Comparison of ENCODE assay signal across 18 mouse cellular contexts in the genomic region with DNA sequence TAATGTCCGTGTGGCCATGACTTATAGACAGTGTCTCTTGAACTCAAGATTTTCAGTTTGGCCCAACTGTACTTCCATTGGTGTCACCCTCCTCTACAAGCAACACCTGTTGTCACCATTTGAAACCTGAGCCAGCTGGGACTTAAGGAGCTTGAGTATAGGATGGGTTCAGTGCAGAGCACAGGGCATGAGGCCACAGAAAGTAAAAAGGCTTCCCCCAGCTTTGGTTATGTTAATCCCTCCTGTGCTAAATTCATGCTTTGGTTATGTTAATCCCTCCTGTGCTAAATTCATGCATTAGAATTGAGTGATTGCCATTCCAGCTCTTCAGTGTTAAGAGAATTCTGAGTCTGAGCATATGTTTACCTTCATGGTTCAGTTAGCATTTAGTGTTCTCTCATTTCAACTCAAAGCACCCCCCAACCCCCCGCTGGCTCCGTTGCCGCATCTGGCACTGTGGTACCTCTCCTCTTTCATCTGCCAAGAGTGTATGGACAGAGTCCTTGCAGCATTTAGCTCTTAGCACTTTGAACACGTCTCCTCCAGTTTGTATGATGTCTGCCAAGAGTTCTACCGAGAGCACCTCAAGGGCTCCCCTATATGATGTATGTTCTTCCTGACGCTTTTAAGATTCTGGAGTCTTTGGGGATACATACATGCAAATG. TPM values are rescaled to one million over a fixed set of nuclear protein-coding genes. Genes with fewer than 3 reads are reported as not detected.
DNase-seq lines count a peak whose midpoint lies in the region; ATAC-seq lines count a peak whose summit lies in the region.
"Not testable (repeated sequence)": the region's sequence is repeated elsewhere in the genome, so short reads cannot be mapped to it uniquely, and the experiment has no call there.
"Had no signal": no experiment of that assay in that cellular context is flagged by ENCODE, and none has a peak within 500 bp of the region (broad histone marks: within the 10 kb centered on the region; RNA-seq: fewer than 3 reads in every experiment).

No protein-coding gene starts in this region.

- H3K4me3 ChIP-seq in embryonic facial prominence, embryonic 14.5 days (ENCODE audit: low read depth, low read length); forebrain, embryonic 14.5 days (ENCODE audit: low read depth, low read length); kidney, embryonic 16.5 days (ENCODE audit: low read length); midbrain, embryonic 11.5 days (ENCODE audit: low read depth, low read length): not testable (repeated sequence)

- not testable (repeated sequence) for H3K4me2 ChIP-seq in embryonic facial prominence, embryonic 14.5 days (ENCODE audit: low read depth, low read length); forebrain, embryonic 14.5 days (ENCODE audit: low read length); kidney, embryonic 16.5 days (replicated peaks; ENCODE audit: low read depth, low read length); midbrain, embryonic 11.5 days

- H3K36me3 ChIP-seq in embryonic facial prominence, embryonic 14.5 days (ENCODE audit: control insufficient read depth, insufficient read depth, low read length); forebrain, embryonic 14.5 days (ENCODE audit: control insufficient read depth, insufficient read depth, low read length); kidney, embryonic 16.5 days (ENCODE audit: insufficient read depth, low read length); midbrain, embryonic 11.5 days (ENCODE audit: control insufficient read depth, insufficient read depth, low read length): not testable (repeated sequence)

- WGBS in embryonic facial prominence, embryonic 14.5 days, result 75% methylated on average over 4 of the region's 7 CpGs
- WGBS in forebrain, embryonic 14.5 days, result 76% methylated on average over 5 of the region's 7 CpGs
- 82% methylated on average over 4 of the region's 7 CpGs for WGBS in kidney, embryonic 16.5 days
- 85% methylated on average over 4 of the region's 7 CpGs for WGBS in midbrain, embryonic 11.5 days

- ATAC-seq in embryonic facial prominence, embryonic 14.5 days (ENCODE audit: low read depth), result peak; percentile 41
- peak; percentile 61 for ATAC-seq in forebrain, embryonic 14.5 days
- ATAC-seq in kidney, embryonic 16.5 days (ENCODE audit: low FRiP score, low TSS enrichment), result peak; percentile 6; the same call in 1 of the 2 replicates
- peak; percentile 10; the same call in 1 of the 2 replicates for ATAC-seq in midbrain, embryonic 11.5 days (ENCODE audit: low FRiP score)

- peak; percentile 92 for DNase-seq in R1 (ENCODE audit: low read depth, low spot score)
- peak; percentile 13 for DNase-seq in embryonic facial prominence, embryonic 14.5 days (ENCODE audit: low spot score)
- peak; percentile 3 for DNase-seq in forebrain, embryonic 14.5 days (ENCODE audit: low spot score)
- DNase-seq in heart, adult 11 months, result peak; percentile 74
- DNase-seq in midbrain, embryonic 11.5 days (ENCODE audit: low spot score, missing footprints), result peak; percentile 44

- H3K27me3 ChIP-seq in embryonic facial prominence, embryonic 14.5 days (replicated peaks; ENCODE audit: control insufficient read depth, insufficient read depth, low read length); forebrain, embryonic 14.5 days (replicated peaks; ENCODE audit: control insufficient read depth, insufficient read depth, low read length); kidney, embryonic 16.5 days (ENCODE audit: insufficient read depth, low read length); midbrain, embryonic 11.5 days (ENCODE audit: control insufficient read depth, insufficient read depth, low read length): not testable (repeated sequence)

- not testable (repeated sequence) for H3K27ac ChIP-seq in embryonic facial prominence, embryonic 14.5 days (replicated peaks; ENCODE audit: low read depth, low read length); forebrain, embryonic 14.5 days (ENCODE audit: low read depth, low read length); kidney, embryonic 16.5 days (ENCODE audit: low read length); midbrain, embryonic 11.5 days (ENCODE audit: low read depth, low read length)

- not testable (repeated sequence) for H3K9ac ChIP-seq in embryonic facial prominence, embryonic 14.5 days (ENCODE audit: low read depth, low read length); forebrain, embryonic 14.5 days (ENCODE audit: low read length); kidney, embryonic 16.5 days (replicated peaks; ENCODE audit: low read length); midbrain, embryonic 11.5 days (ENCODE audit: low read length)

- H3K9me3 ChIP-seq in embryonic facial prominence, embryonic 14.5 days (ENCODE audit: control insufficient read depth, low read length); forebrain, embryonic 14.5 days (replicated peaks; ENCODE audit: control insufficient read depth, low read length); kidney, embryonic 16.5 days (ENCODE audit: low read length); midbrain, embryonic 11.5 days (ENCODE audit: control insufficient read depth, low read length): not testable (repeated sequence)

- H3K4me1 ChIP-seq in embryonic facial prominence, embryonic 14.5 days (ENCODE audit: control insufficient read depth, insufficient read depth, low read length); forebrain, embryonic 14.5 days (ENCODE audit: control insufficient read depth, insufficient read depth, low read length); kidney, embryonic 16.5 days (ENCODE audit: insufficient read depth, low read length); midbrain, embryonic 11.5 days (ENCODE audit: control insufficient read depth, insufficient read depth, low read length): not testable (repeated sequence)

RNA-seq across cellular contexts. Expression of gene Tcp10c, which starts 25.7 kb away (rescaled TPM):
- polyA plus RNA-seq in embryonic facial prominence, embryonic 14.5 days (2014; fragmentation: Nextera tagmentation; extraction: Ambion mirVana), result not detected in 2 replicates
- not detected in 2 replicates for polyA plus RNA-seq in forebrain, embryonic 14.5 days (2014; fragmentation: Nextera tagmentation; extraction: Ambion mirVana)
- polyA plus RNA-seq in kidney, embryonic 16.5 days (2015; fragmentation: Nextera tagmentation; extraction: Ambion mirVana), result not detected in 2 replicates
- not detected in 2 replicates for polyA plus RNA-seq in midbrain, embryonic 11.5 days (2014; fragmentation: Nextera tagmentation; extraction: Ambion mirVana)
- polyA plus RNA-seq: adrenal gland, adult 2 months; cerebellum, adult 2 months; embryonic facial prominence, embryonic 10.5 days; embryonic facial prominence, embryonic 15.5 days; erythroblast, embryonic 14.5 days; forebrain, embryonic 10.5 days; G1E; heart, embryonic 12.5 days; heart, embryonic 16.5 days; hindbrain, embryonic 10.5 days; inflammation-experienced regulatory T-cells, adult 6 months; intestine, postnatal 0 days had no signal

Comparison
In these comparisons a context has a peak if more than half of its experiments do, and no peak if none do; other contexts are left out.
1. DNase-seq: peak in every context shown above with its lines; median percentile 92 in R1; 74 in heart, adult 11 months; 44 in midbrain, embryonic 11.5 days; 13 in embryonic facial prominence, embryonic 14.5 days; 3 in forebrain, embryonic 14.5 days.
2. ATAC-seq: peak in every context shown above with its lines; median percentile 61 in forebrain, embryonic 14.5 days; 41 in embryonic facial prominence, embryonic 14.5 days; 10 in midbrain, embryonic 11.5 days; 6 in kidney, embryonic 16.5 days.